Mouse (Mus musculus): Measurements from ENCODE around the gene Adamts14. TPM values are rescaled to one million over a fixed set of nuclear protein-coding genes. Genes with fewer than 3 reads are reported as not detected.

The Adamts14 gene
- total and polyA plus RNA-seq, 3 experiments, result 0.91 to 1.6 (median 1.3) TPM

- Histone ChIP-seq H3K4me3 (no peak overlapping the region), H3K27me3 (ENCODE audit: control insufficient read depth, insufficient read depth, low read length) (no peaks in the 10 kb centered on the region), H3K27ac (no peak overlapping the region), H3K9ac (ENCODE audit: low read depth, low read length) (no peak overlapping the region), H3K36me3 (ENCODE audit: control insufficient read depth, insufficient read depth, low read length) (no peaks in the 10 kb centered on the region), H3K79me2 (replicated peaks; ENCODE audit: control insufficient read depth, insufficient read depth, low read length) (no peaks in the 10 kb centered on the region), H3K4me1 (ENCODE audit: control insufficient read depth, insufficient read depth, low read length) (no peaks in the 10 kb centered on the region)
- whole genome bisulfite sequencing, result 43% methylated on average over 13 of the region's 13 CpGs
- DNase-seq, result no peak
- TF ChIP-seq EP300 (IDR thresholded peaks at IDR 0.05; ENCODE audit: insufficient read depth, low read depth, low read length) (no peak), CTCF (IDR thresholded peaks at IDR 0.05) (no peak), POLR2A (IDR thresholded peaks at IDR 0.05; ENCODE audit: insufficient read depth, low read depth, low read length) (no peak)
- intact Hi-C loops (cut with DNase I), result no loop called here
These were observed 98.4 kb downstream of the Adamts14 start for GRCm38 (mm10) chr10:61174711-61175441.

GRCm38 (mm10) chr10:61172496-61172895 is 100.7 kb downstream of the Adamts14 start:
- intact Hi-C loops (cut with DNase I), result no loop called here
- peaks cover 2% of the 10 kb centered on the region; the same call in 1 of the 2 replicates for H3K4me1 ChIP-seq (ENCODE audit: control insufficient read depth, insufficient read depth, low read length)
- H3K9ac ChIP-seq (ENCODE audit: low read depth, low read length), result no peak overlapping the region
- no peak overlapping the region for H3K27ac ChIP-seq
- 77% methylated on average over 4 of the region's 4 CpGs for WGBS
- TF ChIP-seq POLR2A (IDR thresholded peaks at IDR 0.05; ENCODE audit: insufficient read depth, low read depth, low read length), result no peak
- no peak for TF ChIP-seq EP300 (IDR thresholded peaks at IDR 0.05; ENCODE audit: insufficient read depth, low read depth, low read length)
- TF ChIP-seq CTCF (IDR thresholded peaks at IDR 0.05), result no peak
- no peaks in the 10 kb centered on the region; the same call in 1 of the 2 replicates for H3K36me3 ChIP-seq (ENCODE audit: control insufficient read depth, insufficient read depth, low read length)
- DNase-seq, result no peak
- H3K79me2 ChIP-seq (replicated peaks; ENCODE audit: control insufficient read depth, insufficient read depth, low read length), result no peaks in the 10 kb centered on the region
- H3K27me3 ChIP-seq (ENCODE audit: control insufficient read depth, insufficient read depth, low read length), result no peaks in the 10 kb centered on the region
- no peak overlapping the region for H3K4me3 ChIP-seq

GRCm38 (mm10) chr10:61171654-61172053 is 101.6 kb downstream of the Adamts14 start, which contains the start of gene Tbata:
Gene Tbata, plus strand, starts transcription at chr10:61171954.
- H3K79me2 ChIP-seq (replicated peaks; ENCODE audit: control insufficient read depth, insufficient read depth, low read length), result no peaks in the 10 kb centered on the region
- no peak for TF ChIP-seq CTCF (IDR thresholded peaks at IDR 0.05)
- no peak for TF ChIP-seq POLR2A (IDR thresholded peaks at IDR 0.05; ENCODE audit: insufficient read depth, low read depth, low read length)
- no peak for TF ChIP-seq EP300 (IDR thresholded peaks at IDR 0.05; ENCODE audit: insufficient read depth, low read depth, low read length)
- DNase-seq, result no peak
- H3K27ac ChIP-seq, result no peak within 1 kb of the TSS
- H3K27me3 ChIP-seq (ENCODE audit: control insufficient read depth, insufficient read depth, low read length), result no peaks in the 10 kb centered on the region
- intact Hi-C loops (cut with DNase I), result no loop called here
- H3K4me1 ChIP-seq (ENCODE audit: control insufficient read depth, insufficient read depth, low read length), result peaks cover 2% of the 10 kb centered on the region; the same call in 1 of the 2 replicates
- 47% methylated on average over 3 of the region's 3 CpGs for WGBS
- H3K36me3 ChIP-seq (ENCODE audit: control insufficient read depth, insufficient read depth, low read length), result peaks cover 2% of the 10 kb centered on the region; the same call in 1 of the 2 replicates
- H3K9ac ChIP-seq (ENCODE audit: low read depth, low read length), result no peak within 1 kb of the TSS
- no peak within 1 kb of the TSS for H3K4me3 ChIP-seq

GRCm38 (mm10) chr10:61168393-61168792 is 104.8 kb downstream of the Adamts14 start:
- 78% methylated on average over 2 of the region's 2 CpGs for WGBS
- Histone ChIP-seq H3K36me3 (ENCODE audit: control insufficient read depth, insufficient read depth, low read length) (peaks cover 2% of the 10 kb centered on the region; the same call in 1 of the 2 replicates), H3K27ac (no peak overlapping the region), H3K4me1 (ENCODE audit: control insufficient read depth, insufficient read depth, low read length) (peaks cover 2% of the 10 kb centered on the region; the same call in 1 of the 2 replicates), H3K9ac (ENCODE audit: low read depth, low read length) (no peak overlapping the region), H3K27me3 (ENCODE audit: control insufficient read depth, insufficient read depth, low read length) (no peaks in the 10 kb centered on the region), H3K79me2 (replicated peaks; ENCODE audit: control insufficient read depth, insufficient read depth, low read length) (no peaks in the 10 kb centered on the region), H3K4me3 (no peak overlapping the region)
- DNase-seq, result no peak
- intact Hi-C loops (cut with DNase I), result no loop called here
- TF ChIP-seq CTCF (IDR thresholded peaks at IDR 0.05), result no peak
- TF ChIP-seq POLR2A (IDR thresholded peaks at IDR 0.05; ENCODE audit: insufficient read depth, low read depth, low read length), result no peak
- TF ChIP-seq EP300 (IDR thresholded peaks at IDR 0.05; ENCODE audit: insufficient read depth, low read depth, low read length), result no peak

- no peak overlapping the region; the same call in 1 of the 2 replicates for H3K27ac ChIP-seq
- H3K79me2 ChIP-seq (replicated peaks; ENCODE audit: control insufficient read depth, insufficient read depth, low read length), result no peaks in the 10 kb centered on the region
- no peak for TF ChIP-seq EP300 (IDR thresholded peaks at IDR 0.05; ENCODE audit: insufficient read depth, low read depth, low read length)
- TF ChIP-seq POLR2A (IDR thresholded peaks at IDR 0.05; ENCODE audit: insufficient read depth, low read depth, low read length), result no peak
- TF ChIP-seq CTCF (IDR thresholded peaks at IDR 0.05), result no peak
- DNase-seq, result no peak
- 45% methylated on average over 9 of the region's 9 CpGs for WGBS
- H3K36me3 ChIP-seq (ENCODE audit: control insufficient read depth, insufficient read depth, low read length), result peaks cover 2% of the 10 kb centered on the region; the same call in 1 of the 2 replicates
- H3K4me1 ChIP-seq (ENCODE audit: control insufficient read depth, insufficient read depth, low read length), result peaks cover 2% of the 10 kb centered on the region; the same call in 1 of the 2 replicates
- H3K27me3 ChIP-seq (ENCODE audit: control insufficient read depth, insufficient read depth, low read length), result no peaks in the 10 kb centered on the region
- no peak overlapping the region for H3K9ac ChIP-seq (ENCODE audit: low read depth, low read length)
- H3K4me3 ChIP-seq, result no peak overlapping the region
- intact Hi-C loops (cut with DNase I), result no loop called here
These were observed 105.7 kb downstream of the Adamts14 start for GRCm38 (mm10) chr10:61167333-61168096.
